Mouse (Mus musculus): ENCODE data around the gene Lst1.

Gene Lst1

GRCm38 (mm10) chr17:35209785-35210535 lies 21.7 kb upstream of the Lst1 start:
- in situ Hi-C loops (cut with MseI, MboI), result no loop called here

- in situ Hi-C loops (cut with MseI, MboI), result no loop called here
These were observed 17.1 kb upstream of the Lst1 start for GRCm38 (mm10) chr17:35205380-35205769.

- in situ Hi-C loops (cut with MseI, MboI), result no loop called here
These were observed 16.5 kb upstream of the Lst1 start, which contains the start of gene Lta for GRCm38 (mm10) chr17:35204494-35205379. Gene Lta, minus strand, starts transcription at chr17:35205351.

GRCm38 (mm10) chr17:35202442-35202841 lies 14.2 kb upstream of the Lst1 start:
- in situ Hi-C loops (cut with MseI, MboI), result no loop called here

- in situ Hi-C loops (cut with MseI, MboI), result no loop called here
These were observed 13.5 kb upstream of the Lst1 start, which contains the start of gene Tnf for GRCm38 (mm10) chr17:35201787-35202186. Gene Tnf, minus strand, starts transcription at chr17:35202007.

GRCm38 (mm10) chr17:35201128-35201527 lies 12.9 kb upstream of the Lst1 start:
- in situ Hi-C loops (cut with MseI, MboI), result no loop called here

- in situ Hi-C loops (cut with MseI, MboI), result no loop called here
These were observed 12.2 kb upstream of the Lst1 start for GRCm38 (mm10) chr17:35200398-35200797.

GRCm38 (mm10) chr17:35198946-35199345 lies 10.7 kb upstream of the Lst1 start:
- in situ Hi-C loops (cut with MseI, MboI), result no loop called here

GRCm38 (mm10) chr17:35198029-35198428 lies 9.8 kb upstream of the Lst1 start:
- in situ Hi-C loops (cut with MseI, MboI), result no loop called here

- in situ Hi-C loops (cut with MseI, MboI), result no loop called here
These were observed 8.9 kb upstream of the Lst1 start for GRCm38 (mm10) chr17:35197126-35197525.

GRCm38 (mm10) chr17:35196321-35196641 lies 8.0 kb upstream of the Lst1 start:
- in situ Hi-C loops (cut with MseI, MboI), result no loop called here

GRCm38 (mm10) chr17:35195631-35196320 lies 7.5 kb upstream of the Lst1 start:
- in situ Hi-C loops (cut with MseI, MboI), result no loop called here

- in situ Hi-C loops (cut with MseI, MboI), result no loop called here
These were observed 6.8 kb upstream of the Lst1 start for GRCm38 (mm10) chr17:35194844-35195630.

- in situ Hi-C loops (cut with MseI, MboI), result no loop called here
These were observed 5.9 kb upstream of the Lst1 start, which contains the start of gene Ltb for GRCm38 (mm10) chr17:35193881-35194843. Gene Ltb, plus strand, starts transcription at chr17:35194439.

GRCm38 (mm10) chr17:35192924-35193323 lies 4.7 kb upstream of the Lst1 start:
- in situ Hi-C loops (cut with MseI, MboI), result no loop called here

GRCm38 (mm10) chr17:35191723-35192122 lies 3.5 kb upstream of the Lst1 start:
- in situ Hi-C loops (cut with MseI, MboI), result no loop called here

GRCm38 (mm10) chr17:35190096-35190495 lies 1.9 kb upstream of the Lst1 start:
- in situ Hi-C loops (cut with MseI, MboI), result no loop called here

GRCm38 (mm10) chr17:35189186-35189585 lies 947 bp upstream of the Lst1 start:
- in situ Hi-C loops (cut with MseI, MboI), result no loop called here

- in situ Hi-C loops (cut with MseI, MboI), result no loop called here
These were observed 894 bp downstream of the Lst1 start for GRCm38 (mm10) chr17:35187345-35187744.

- in situ Hi-C loops (cut with MseI, MboI), result no loop called here
These were observed 1.6 kb downstream of the Lst1 start for GRCm38 (mm10) chr17:35186681-35187080.

Measured in mouse trophoblast stem cell (cell line).